Mouse (Mus musculus) erythroblast, embryonic 14.5 days (primary cell): ENCODE measurements at regions not wholly inside any gene's neighbourhood (a gene's known extent, or its start where the extent isn't known, plus 50 kb on each side); places are given as distances from the start of the nearest gene placed in this dataset.

Experiments
- GATA1 ChIP-seq: IDR thresholded peaks from 2 replicates; pipeline ENCODE4 v1.6.1; 2012; ENCODE audit warnings: low read length, inconsistent platforms, mixed read lengths
- TAL1 ChIP-seq: IDR thresholded peaks from 3 replicates; pipeline ENCODE4 v1.6.1; 2012; ENCODE audit warnings: low read length, inconsistent platforms, mixed read lengths

GRCm38 (mm10) chr14:25272366-25273156, 186.4 kb upstream of the Zmiz1 start:
- TF ChIP-seq GATA1 (no peak), TAL1 (no peak)
